Mouse (Mus musculus) limb, embryonic 14.5 days (tissue): ENCODE measurements around the gene Hibadh. TPM values are rescaled to one million over a fixed set of nuclear protein-coding genes. Genes with fewer than 3 reads are reported as not detected.
A peak's percentile ranks its signal among the peaks of the same experiment; 100 is the strongest.

Experiments
- ATAC-seq: fragments of 200-750 bp; cut with Nextera tagmentation; 2 replicates; pipeline ENCODE4 v1.8.0; 2017; ENCODE audit warnings: low read depth, moderate number of reproducible peaks, moderate TSS enrichment; ENCODE audit not compliant: low FRiP score
- DNase-seq: peaks from one replicate; pipeline ENCODE4 v3.0.0-alpha.2; 2015; ENCODE audit warnings: low spot score
- H3K27ac ChIP-seq: fragments of 300-500 bp; sonication (generic); replicated peaks from 2 replicates; pipeline ENCODE4 v1.5.1; 2014; ENCODE audit warnings: low read depth, mild to moderate bottlenecking, low read length, moderate library complexity, mixed read lengths
- H3K27me3 ChIP-seq: fragments of 300-500 bp; sonication (generic); 2 replicates; pipeline ENCODE4 v1.6.1; 2014; ENCODE audit warnings: low read length, mixed read lengths; ENCODE audit not compliant: control insufficient read depth, insufficient read depth
- H3K36me3 ChIP-seq: fragments of 300-500 bp; sonication (generic); 2 replicates; pipeline ENCODE4 v1.6.1; 2014; ENCODE audit warnings: mild to moderate bottlenecking, low read length, moderate library complexity, mixed read lengths; ENCODE audit not compliant: control insufficient read depth, insufficient read depth
- H3K4me1 ChIP-seq: fragments of 300-500 bp; sonication (generic); 2 replicates; pipeline ENCODE4 v1.6.1; 2014; ENCODE audit warnings: antibody characterized with exemption, low read length, mixed read lengths; ENCODE audit not compliant: control insufficient read depth, insufficient read depth
- H3K4me2 ChIP-seq: fragments of 300-500 bp; sonication (generic); replicated peaks from 2 replicates; pipeline ENCODE4 v1.6.1; 2014; ENCODE audit warnings: low read depth, mild to moderate bottlenecking, low read length, moderate library complexity; ENCODE audit not compliant: severe bottlenecking
- H3K4me3 ChIP-seq: fragments of 300-500 bp; sonication (generic); replicated peaks from 2 replicates; pipeline ENCODE4 v1.5.1; 2014; ENCODE audit warnings: low read length
- H3K9ac ChIP-seq: fragments of 300-500 bp; sonication (generic); 2 replicates; pipeline ENCODE4 v1.6.1; 2014; ENCODE audit warnings: mild to moderate bottlenecking, low read depth, low read length, moderate library complexity; ENCODE audit not compliant: severe bottlenecking
- H3K9me3 ChIP-seq: fragments of 300-500 bp; sonication (generic); 2 replicates; pipeline ENCODE4 v1.6.1; 2016; ENCODE audit warnings: low read length; ENCODE audit not compliant: control insufficient read depth
- POLR2A ChIP-seq: fragments of 200-500 bp; IDR thresholded peaks from 2 replicates; pipeline ENCODE4 v1.8.0; 2012; ENCODE audit warnings: inconsistent platforms, mild to moderate bottlenecking, moderate library complexity, borderline replicate concordance; ENCODE audit not compliant: insufficient read depth, insufficient read length; ENCODE audit errors: extremely low read depth
- WGBS: fragments of 180-500 bp; shearing (Covaris S2); extraction: QIAGEN DNeasy Blood & Tissue Kit; methylation state at CpG from one replicate; pipeline ENCODE4 v1.1.7; 2014; 5-methylcytosine and 5-hydroxymethylcytosine counted together
- polyA plus RNA-seq, 2 experiments: library from polyadenylated mRNA; depleted of rRNA in 1 of 2; stranded (reverse) in 1 of 2; unstranded in 1 of 2; fragments of >200 nt; fragmentation: Nextera tagmentation in 1 of 2; extraction: Ambion mirVana in 1 of 2; gene quantifications; 2 replicates each; pipeline versions ENCODE4 v1.2.1 to v1.2.3; 2012 to 2014

Hibadh gene
- polyA plus RNA-seq, 2 experiments: 49.2 to 56.0 TPM

- TF ChIP-seq POLR2A: no peak
- no peak overlapping the region for H3K9ac ChIP-seq
- no peak overlapping the region for H3K4me2 ChIP-seq
- 51% methylated on average over 11 of the region's 11 CpGs for WGBS
- DNase-seq: no peak
- H3K27ac ChIP-seq: no peak overlapping the region
- no peaks in the 10 kb centered on the region for H3K9me3 ChIP-seq
- no peaks in the 10 kb centered on the region for H3K4me1 ChIP-seq
- H3K27me3 ChIP-seq: no peaks in the 10 kb centered on the region
- ATAC-seq: no peak
- no peaks in the 10 kb centered on the region for H3K36me3 ChIP-seq
- H3K4me3 ChIP-seq: no peak overlapping the region
These were observed 8.6 kb upstream of the Hibadh start for GRCm38 (mm10) chr6:52648806-52649205.

GRCm38 (mm10) chr6:52648031-52648430, 7.8 kb upstream of the Hibadh start:
- Histone ChIP-seq H3K4me2 (no peak overlapping the region), H3K27me3 (no peaks in the 10 kb centered on the region), H3K27ac (no peak overlapping the region), H3K36me3 (no peaks in the 10 kb centered on the region), H3K4me1 (no peaks in the 10 kb centered on the region), H3K9ac (no peak overlapping the region), H3K4me3 (no peak overlapping the region), H3K9me3 (no peaks in the 10 kb centered on the region)
- WGBS: 81% methylated on average over 6 of the region's 6 CpGs
- DNase-seq (no peak), ATAC-seq (no peak)
- no peak for TF ChIP-seq POLR2A

- TF ChIP-seq POLR2A: no peak
These were observed 5.7 kb upstream of the Hibadh start for GRCm38 (mm10) chr6:52645926-52646325.

GRCm38 (mm10) chr6:52642152-52642551, 2.0 kb upstream of the Hibadh start:
- H3K36me3 ChIP-seq: no peaks in the 10 kb centered on the region
- H3K4me1 ChIP-seq: peaks cover 11% of the 10 kb centered on the region
- ATAC-seq: no peak
- DNase-seq: no peak
- 8% methylated on average over 7 of the region's 7 CpGs for WGBS
- no peak for TF ChIP-seq POLR2A
- no peak overlapping the region for H3K4me3 ChIP-seq
- no peak overlapping the region for H3K27ac ChIP-seq
- no peaks in the 10 kb centered on the region for H3K27me3 ChIP-seq
- H3K4me2 ChIP-seq: no peak overlapping the region; the same call in 1 of the 2 replicates
- H3K9ac ChIP-seq: no peak overlapping the region
- no peaks in the 10 kb centered on the region for H3K9me3 ChIP-seq

More at GRCm38 (mm10) chr6:52645926-52646325, 5.7 kb upstream of the Hibadh start:
- H3K27me3 ChIP-seq: no peaks in the 10 kb centered on the region
- 26% methylated on average over 5 of the region's 5 CpGs for WGBS
- DNase-seq (no peak), ATAC-seq (no peak)
- H3K4me3 ChIP-seq: no peak overlapping the region
- no peak overlapping the region for H3K9ac ChIP-seq
- no peaks in the 10 kb centered on the region for H3K36me3 ChIP-seq
- H3K9me3 ChIP-seq: no peaks in the 10 kb centered on the region
- H3K4me1 ChIP-seq: 0 out of 2 replicates have a peak, but pooled peaks cover 6% of the 10 kb centered on the region
- H3K4me2 ChIP-seq: no peak overlapping the region
- no peak overlapping the region for H3K27ac ChIP-seq

GRCm38 (mm10) chr6:52641076-52641475, 887 bp upstream of the Hibadh start:
- WGBS: 70% methylated on average over 3 of the region's 3 CpGs

GRCm38 (mm10) chr6:52639546-52640223, 504 bp downstream of the Hibadh start:
- Histone ChIP-seq H3K4me3 (peak overlapping the region; percentile 68), H3K27ac (peak overlapping the region; percentile 53; the same call in 1 of the 2 replicates), H3K9me3 (no peaks in the 10 kb centered on the region), H3K9ac (peak overlapping the region; percentile 71), H3K4me1 (peaks cover 11% of the 10 kb centered on the region), H3K27me3 (no peaks in the 10 kb centered on the region), H3K4me2 (peak overlapping the region; percentile 72), H3K36me3 (no peaks in the 10 kb centered on the region)
- TF ChIP-seq POLR2A: no peak
- WGBS: 3% methylated on average over 24 of the region's 28 CpGs
- ATAC-seq (peak; percentile 26), DNase-seq (peak; percentile 12)

More at GRCm38 (mm10) chr6:52641076-52641475, 887 bp upstream of the Hibadh start:
- H3K27me3 ChIP-seq: no peaks in the 10 kb centered on the region
- H3K9me3 ChIP-seq: no peaks in the 10 kb centered on the region
- H3K4me1 ChIP-seq: peaks cover 11% of the 10 kb centered on the region
- ATAC-seq: no peak
- H3K36me3 ChIP-seq: no peaks in the 10 kb centered on the region
- H3K4me3 ChIP-seq: no peak overlapping the region
- TF ChIP-seq POLR2A: no peak
- no peak overlapping the region for H3K4me2 ChIP-seq
- no peak overlapping the region for H3K9ac ChIP-seq
- H3K27ac ChIP-seq: no peak overlapping the region
- no peak for DNase-seq
